Comparison of ENCODE assay signal across 18 mouse cellular contexts in the genomic region with DNA sequence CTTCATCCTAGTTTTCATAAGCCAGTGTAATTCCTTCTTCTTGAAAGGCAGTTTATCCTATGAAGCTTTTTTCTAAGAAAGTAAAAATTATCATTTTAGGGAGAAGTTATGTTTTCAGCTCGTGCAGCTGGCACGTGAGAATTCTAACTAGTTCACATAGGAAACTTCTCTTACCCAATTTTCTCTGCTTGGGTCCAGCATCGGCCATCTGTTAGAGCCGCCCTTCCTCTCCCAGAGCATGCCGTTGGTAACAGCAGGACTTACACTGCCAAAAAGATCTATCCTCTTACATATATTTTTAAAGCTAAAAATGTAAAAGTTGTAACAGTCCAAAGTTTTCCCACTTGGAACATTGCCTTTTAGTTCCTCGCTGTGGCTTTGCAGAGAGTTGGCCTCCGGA. TPM values are rescaled to one million over a fixed set of nuclear protein-coding genes. Genes with fewer than 3 reads are reported as not detected.
DNase-seq lines count a peak whose midpoint lies in the region; ATAC-seq and TF ChIP-seq lines count a peak whose summit lies in the region.
"Had no signal": no experiment of that assay in that cellular context is flagged by ENCODE, and none has a peak within 500 bp of the region (broad histone marks: within the 10 kb centered on the region; RNA-seq: fewer than 3 reads in every experiment).

No protein-coding gene starts in this region.

- no peaks in the 10 kb centered on the region for H3K9me3 ChIP-seq in forebrain, embryonic 11.5 days (ENCODE audit: control insufficient read depth, low read length)
- H3K9me3 ChIP-seq in forebrain, embryonic 16.5 days (ENCODE audit: control insufficient read depth, low read length) = no peaks in the 10 kb centered on the region
- H3K9me3 ChIP-seq in lung, embryonic 16.5 days (ENCODE audit: control insufficient read depth, low read length) = no peaks in the 10 kb centered on the region
- H3K9me3 ChIP-seq in liver, embryonic 15.5 days (replicated peaks) = no peaks in the 10 kb centered on the region
- H3K9me3 ChIP-seq in intestine, embryonic 16.5 days (ENCODE audit: control insufficient read depth, low read length) = no peaks in the 10 kb centered on the region
- H3K9me3 ChIP-seq: hindbrain, embryonic 15.5 days; midbrain, embryonic 10.5 days; neural tube, embryonic 13.5 days; stomach, embryonic 15.5 days had no signal

- H3K9ac ChIP-seq in forebrain, embryonic 11.5 days (ENCODE audit: low read length) = no peak overlapping the region
- no peak overlapping the region for H3K9ac ChIP-seq in forebrain, embryonic 16.5 days (replicated peaks; ENCODE audit: low read depth, low read length)
- H3K9ac ChIP-seq in lung, embryonic 16.5 days (ENCODE audit: low read length) = no peak overlapping the region
- no peak overlapping the region for H3K9ac ChIP-seq in liver, embryonic 15.5 days
- no peak overlapping the region for H3K9ac ChIP-seq in intestine, embryonic 16.5 days (ENCODE audit: low read depth, low read length)
- H3K9ac ChIP-seq: hindbrain, embryonic 15.5 days; neural tube, embryonic 13.5 days; stomach, embryonic 15.5 days had no signal

- no peaks in the 10 kb centered on the region for H3K27me3 ChIP-seq in forebrain, embryonic 11.5 days (ENCODE audit: control insufficient read depth, insufficient read depth, low read length)
- no peaks in the 10 kb centered on the region for H3K27me3 ChIP-seq in forebrain, embryonic 16.5 days (replicated peaks; ENCODE audit: control insufficient read depth, insufficient read depth, low read length)
- H3K27me3 ChIP-seq in lung, embryonic 16.5 days (ENCODE audit: control insufficient read depth, insufficient read depth, low read depth, low read length) = no peaks in the 10 kb centered on the region
- no peaks in the 10 kb centered on the region for H3K27me3 ChIP-seq in liver, embryonic 15.5 days
- no peaks in the 10 kb centered on the region for H3K27me3 ChIP-seq in intestine, embryonic 16.5 days (replicated peaks; ENCODE audit: control insufficient read depth, insufficient read depth, low read length)
- H3K27me3 ChIP-seq in cerebellum, adult 2 months (ENCODE audit: control insufficient read depth, insufficient read depth, low read length) = no peaks in the 10 kb centered on the region
- H3K27me3 ChIP-seq: CH12.LX; hindbrain, embryonic 15.5 days; neural tube, embryonic 13.5 days; stomach, embryonic 15.5 days had no signal

- DNase-seq in forebrain, embryonic 11.5 days (ENCODE audit: low spot score) = no peak
- DNase-seq in lung, adult 18-20 months = no peak
- no peak for DNase-seq in cerebellum, adult 2 months
- DNase-seq: cerebellum, adult 11 months; cerebellum, postnatal 25 days; gastrocnemius, postnatal 10 days; left cerebral cortex, postnatal 4 days; lung, postnatal 14 days had no signal

- TF ChIP-seq POLR2A in bone marrow, adult 2 months (IDR thresholded peaks at IDR 0.05; ENCODE audit: borderline replicate concordance, control insufficient read depth, low read depth, low read length) = no peak
- TF ChIP-seq POLR2A in cerebellum, adult 2 months (IDR thresholded peaks at IDR 0.05; ENCODE audit: borderline replicate concordance, insufficient read depth, low read length) = no peak

- no peaks in the 10 kb centered on the region for H3K36me3 ChIP-seq in forebrain, embryonic 11.5 days (ENCODE audit: control insufficient read depth, insufficient read depth, low read length)
- no peaks in the 10 kb centered on the region for H3K36me3 ChIP-seq in forebrain, embryonic 16.5 days (ENCODE audit: control insufficient read depth, insufficient read depth)
- H3K36me3 ChIP-seq in lung, embryonic 16.5 days (ENCODE audit: control insufficient read depth, insufficient read depth, low read length) = peaks cover 6% of the 10 kb centered on the region
- 0 out of 2 replicates have a peak, but pooled peaks cover 13% of the 10 kb centered on the region for H3K36me3 ChIP-seq in liver, embryonic 15.5 days (replicated peaks)
- peaks cover 9% of the 10 kb centered on the region for H3K36me3 ChIP-seq in intestine, embryonic 16.5 days (ENCODE audit: control insufficient read depth, insufficient read depth, low read length)
- H3K36me3 ChIP-seq: hindbrain, embryonic 15.5 days; midbrain, embryonic 10.5 days; neural tube, embryonic 13.5 days; stomach, embryonic 15.5 days had no signal

- no peaks in the 10 kb centered on the region for H3K4me1 ChIP-seq in forebrain, embryonic 11.5 days (replicated peaks; ENCODE audit: control insufficient read depth, insufficient read depth, low read length)
- no peaks in the 10 kb centered on the region for H3K4me1 ChIP-seq in forebrain, embryonic 16.5 days (replicated peaks; ENCODE audit: control insufficient read depth, insufficient read depth, low read length)
- no peaks in the 10 kb centered on the region; the same call in 1 of the 2 replicates for H3K4me1 ChIP-seq in lung, embryonic 16.5 days (replicated peaks; ENCODE audit: control insufficient read depth, insufficient read depth, low read length)
- H3K4me1 ChIP-seq in bone marrow, adult 2 months (ENCODE audit: control insufficient read depth, insufficient read depth, low read length) = no peaks in the 10 kb centered on the region; the same call in 1 of the 2 replicates
- peaks cover 64% of the 10 kb centered on the region for H3K4me1 ChIP-seq in liver, embryonic 15.5 days (replicated peaks)
- H3K4me1 ChIP-seq in intestine, embryonic 16.5 days (ENCODE audit: control insufficient read depth, insufficient read depth, low read length) = 0 out of 2 replicates have a peak, but pooled peaks cover 4% of the 10 kb centered on the region
- no peaks in the 10 kb centered on the region for H3K4me1 ChIP-seq in cerebellum, adult 2 months (ENCODE audit: control insufficient read depth, insufficient read depth, low read length)
- H3K4me1 ChIP-seq: hindbrain, embryonic 15.5 days; stomach, embryonic 15.5 days had no signal

- H3K27ac ChIP-seq in forebrain, embryonic 11.5 days (ENCODE audit: low read depth, low read length) = 0 out of 2 replicates have a peak overlapping the region, but pooled peaks have one; percentile 33
- H3K27ac ChIP-seq in forebrain, embryonic 16.5 days (ENCODE audit: low read length) = no peak overlapping the region
- H3K27ac ChIP-seq in lung, embryonic 16.5 days (ENCODE audit: low read length) = peak overlapping the region; percentile 54; the same call in 1 of the 2 replicates
- H3K27ac ChIP-seq in bone marrow, adult 2 months (ENCODE audit: control insufficient read depth, insufficient read depth, low read depth, low read length, poor library complexity) = peak overlapping the region; percentile 63
- peak overlapping the region; percentile 96 for H3K27ac ChIP-seq in liver, embryonic 15.5 days (replicated peaks)
- no peak overlapping the region for H3K27ac ChIP-seq in intestine, embryonic 16.5 days (ENCODE audit: low read length)
- no peak overlapping the region for H3K27ac ChIP-seq in cerebellum, adult 2 months (ENCODE audit: insufficient read depth, low read length)
- H3K27ac ChIP-seq: hindbrain, embryonic 15.5 days; midbrain, embryonic 10.5 days; neural tube, embryonic 13.5 days; stomach, embryonic 15.5 days had no signal

- WGBS in forebrain, embryonic 11.5 days = 94% methylated on average over 7 of the region's 7 CpGs
- WGBS in forebrain, embryonic 16.5 days = 92% methylated on average over 7 of the region's 7 CpGs
- 70% methylated on average over 7 of the region's 7 CpGs for WGBS in lung, embryonic 16.5 days
- WGBS in bone marrow, adult 2 months = 56% methylated on average over 7 of the region's 7 CpGs
- WGBS in liver, embryonic 15.5 days (ENCODE audit: insufficient replicate concordance) = 55% methylated on average over 7 of the region's 7 CpGs
- WGBS in intestine, embryonic 16.5 days = 85% methylated on average over 7 of the region's 7 CpGs
- WGBS in cerebellum, adult 2 months = 75% methylated on average over 7 of the region's 7 CpGs

- no peak overlapping the region for H3K4me2 ChIP-seq in forebrain, embryonic 11.5 days (ENCODE audit: low read depth, low read length, severe bottlenecking)
- no peak overlapping the region for H3K4me2 ChIP-seq in forebrain, embryonic 16.5 days (ENCODE audit: low read length)
- H3K4me2 ChIP-seq in lung, embryonic 16.5 days (ENCODE audit: low read depth, low read length) = no peak overlapping the region
- H3K4me2 ChIP-seq in liver, embryonic 15.5 days = peak overlapping the region; percentile 57
- no peak overlapping the region for H3K4me2 ChIP-seq in intestine, embryonic 16.5 days (ENCODE audit: low read depth, low read length)
- H3K4me2 ChIP-seq: hindbrain, embryonic 15.5 days; neural tube, embryonic 13.5 days; stomach, embryonic 15.5 days had no signal

- ATAC-seq in forebrain, embryonic 11.5 days (replicated peaks; ENCODE audit: low FRiP score) = no peak
- ATAC-seq in forebrain, embryonic 16.5 days = no peak
- peak; percentile 48; the same call in 1 of the 2 replicates for ATAC-seq in lung, embryonic 16.5 days (ENCODE audit: low read depth)
- ATAC-seq in liver, embryonic 15.5 days (ENCODE audit: insufficient read depth) = no peak
- ATAC-seq in intestine, embryonic 16.5 days = no peak

- H3K4me3 ChIP-seq in forebrain, embryonic 11.5 days (ENCODE audit: low read depth, low read length) = no peak overlapping the region
- H3K4me3 ChIP-seq in forebrain, embryonic 16.5 days (replicated peaks; ENCODE audit: low read length) = no peak overlapping the region
- H3K4me3 ChIP-seq in lung, embryonic 16.5 days (ENCODE audit: low read length) = no peak overlapping the region
- no peak overlapping the region for H3K4me3 ChIP-seq in bone marrow, adult 2 months (replicated peaks; ENCODE audit: control insufficient read depth, low read depth, low read length)
- peak overlapping the region; percentile 14 for H3K4me3 ChIP-seq in liver, embryonic 15.5 days (replicated peaks)
- H3K4me3 ChIP-seq in intestine, embryonic 16.5 days (ENCODE audit: low read length) = no peak overlapping the region
- no peak overlapping the region for H3K4me3 ChIP-seq in cerebellum, adult 2 months (replicated peaks; ENCODE audit: insufficient read depth, low read depth, low read length)
- H3K4me3 ChIP-seq: hindbrain, embryonic 15.5 days; midbrain, embryonic 10.5 days; neural tube, embryonic 13.5 days; stomach, embryonic 15.5 days had no signal

- TF ChIP-seq CTCF in bone marrow, adult 2 months (IDR thresholded peaks at IDR 0.05; ENCODE audit: control insufficient read depth, insufficient read depth, low read length) = no peak
- no peak for TF ChIP-seq CTCF in cerebellum, adult 2 months (IDR thresholded peaks at IDR 0.05; ENCODE audit: borderline replicate concordance, insufficient read depth, low read depth, low read length)

RNA-seq across cellular contexts. Expression of gene Rps3a1, which starts 33.4 kb away (rescaled TPM):
- polyA plus RNA-seq in forebrain, embryonic 11.5 days (2014; fragmentation: Nextera tagmentation; extraction: Ambion mirVana) = 981 and 1,071 TPM in 2 replicates
- polyA plus RNA-seq in forebrain, embryonic 16.5 days (2015; fragmentation: Nextera tagmentation; extraction: Ambion mirVana) = 654 and 744 TPM in 2 replicates
- 1,246 and 1,285 TPM in 2 replicates for polyA plus RNA-seq in lung, embryonic 16.5 days (2015; fragmentation: Nextera tagmentation; extraction: Ambion mirVana)
- 1,120 and 1,318 TPM in 2 replicates for polyA plus RNA-seq in bone marrow, adult 2 months (2011; ENCODE audit: insufficient read depth, insufficient read length, low replicate concordance, missing spikeins)
- 585 and 685 TPM in 2 replicates for polyA plus RNA-seq in liver, embryonic 15.5 days (2015; fragmentation: Nextera tagmentation; extraction: Ambion mirVana)
- 1,081 and 1,200 TPM in 2 replicates for polyA plus RNA-seq in intestine, embryonic 16.5 days (2015; fragmentation: Nextera tagmentation; extraction: Ambion mirVana)
- 581 and 638 TPM in 2 replicates for polyA plus RNA-seq in cerebellum, adult 2 months (2012; rRNA removed)

Comparison
In these comparisons a context has a peak if more than half of its experiments do, and no peak if none do; other contexts are left out.
1. H3K27ac ChIP-seq: peak in forebrain, embryonic 11.5 days (single experiment), lung, embryonic 16.5 days (single experiment), bone marrow, adult 2 months (single experiment) and liver, embryonic 15.5 days (single experiment); none in forebrain, embryonic 16.5 days (single experiment), intestine, embryonic 16.5 days (single experiment) and cerebellum, adult 2 months (single experiment).